Mouse (Mus musculus) kidney, embryonic 16.5 days (tissue): ENCODE measurements around the gene Tnk1. TPM values are rescaled to one million over a fixed set of nuclear protein-coding genes. Genes with fewer than 3 reads are reported as not detected.

Experiments used
- ATAC-seq: fragments of 200-750 bp; cut with Nextera tagmentation; 2 replicates; pipeline ENCODE4 v1.8.0; 2017; ENCODE audit warnings: moderate TSS enrichment; ENCODE audit not compliant: low FRiP score, low TSS enrichment
- H3K27ac ChIP-seq: fragments of 300-500 bp; sonication (generic); 2 replicates; pipeline ENCODE4 v1.5.1; 2014; ENCODE audit warnings: low read length
- H3K27me3 ChIP-seq: fragments of 300-500 bp; sonication (generic); 2 replicates; pipeline ENCODE4 v1.6.1; 2014; ENCODE audit warnings: low read length, control low read depth, mixed read lengths; ENCODE audit not compliant: insufficient read depth
- H3K36me3 ChIP-seq: fragments of 300-500 bp; sonication (generic); 2 replicates; pipeline ENCODE4 v1.6.1; 2014; ENCODE audit warnings: low read length, control low read depth, mixed read lengths; ENCODE audit not compliant: insufficient read depth
- H3K4me1 ChIP-seq: fragments of 300-500 bp; sonication (generic); 2 replicates; pipeline ENCODE4 v1.6.1; 2014; ENCODE audit warnings: low read length, control low read depth, mixed read lengths; ENCODE audit not compliant: insufficient read depth
- H3K4me2 ChIP-seq: fragments of 300-500 bp; sonication (generic); replicated peaks from 2 replicates; pipeline ENCODE4 v1.6.1; 2014; ENCODE audit warnings: low read depth, low read length
- H3K4me3 ChIP-seq: fragments of 300-500 bp; sonication (generic); 2 replicates; pipeline ENCODE4 v1.5.1; 2014; ENCODE audit warnings: mild to moderate bottlenecking, low read length
- H3K9ac ChIP-seq: fragments of 300-500 bp; sonication (generic); replicated peaks from 2 replicates; pipeline ENCODE4 v1.6.1; 2014; ENCODE audit warnings: low read length
- H3K9me3 ChIP-seq: fragments of 300-500 bp; sonication (generic); 2 replicates; pipeline ENCODE4 v1.6.1; 2016; ENCODE audit warnings: low read length, control low read depth
- WGBS: fragments of 180-500 bp; shearing (Covaris S2); extraction: QIAGEN DNeasy Blood & Tissue Kit; methylation state at CpG from one replicate; pipeline ENCODE4 v1.1.7; 2014; 5-methylcytosine and 5-hydroxymethylcytosine counted together
- polyA plus RNA-seq: library from polyadenylated mRNA; unstranded; fragments of >200 nt; fragmentation: Nextera tagmentation; extraction: Ambion mirVana; gene quantifications from 2 replicates; pipeline ENCODE4 v1.2.1, GENCODE M21; 2015

The Tnk1 gene
- polyA plus RNA-seq, 1 experiment from 2014 or later = 7.0 TPM

DNA sequence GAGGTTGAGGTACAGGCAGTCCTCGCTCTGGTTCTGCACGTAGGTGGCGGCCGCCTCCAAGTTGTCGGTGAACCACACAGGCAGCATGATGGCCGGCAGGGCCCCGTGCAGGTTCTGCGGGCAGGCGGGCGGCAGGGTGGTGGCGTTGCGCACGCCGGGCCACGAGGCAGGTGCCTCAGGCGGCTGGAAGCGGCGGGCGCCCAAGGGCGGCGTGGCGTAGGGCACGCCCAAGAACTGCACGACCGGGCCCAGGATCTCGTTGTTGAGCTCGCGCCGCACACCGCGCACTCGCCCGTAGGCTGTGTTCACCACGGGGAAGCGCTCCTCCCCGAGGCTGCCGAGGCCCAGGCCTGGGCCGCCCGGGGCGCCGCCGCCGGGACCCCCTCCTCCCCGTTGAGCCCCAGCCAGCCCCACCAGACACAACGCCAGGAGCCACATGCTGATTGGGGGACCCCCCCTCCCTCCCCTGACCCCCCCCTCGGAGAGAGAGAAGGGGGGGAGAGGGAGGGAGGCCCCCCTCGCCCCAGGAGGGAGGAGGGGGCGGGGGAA lies 24.5 kb downstream of the Tnk1 start:
- Histone ChIP-seq H3K36me3 (0 out of 2 replicates have a peak, but pooled peaks cover 12% of the 10 kb centered on the region), H3K4me3 (peak overlapping the region; percentile 47), H3K4me2 (peak overlapping the region; percentile 98), H3K27ac (0 out of 2 replicates have a peak overlapping the region, but pooled peaks have one; percentile 38), H3K27me3 (no peaks in the 10 kb centered on the region; the same call in 1 of the 2 replicates), H3K4me1 (peaks cover 44% of the 10 kb centered on the region), H3K9me3 (no peaks in the 10 kb centered on the region), H3K9ac (peak overlapping the region; percentile 81)
- no peak for ATAC-seq
- 5% methylated on average over 38 of the region's 48 CpGs for WGBS

DNA sequence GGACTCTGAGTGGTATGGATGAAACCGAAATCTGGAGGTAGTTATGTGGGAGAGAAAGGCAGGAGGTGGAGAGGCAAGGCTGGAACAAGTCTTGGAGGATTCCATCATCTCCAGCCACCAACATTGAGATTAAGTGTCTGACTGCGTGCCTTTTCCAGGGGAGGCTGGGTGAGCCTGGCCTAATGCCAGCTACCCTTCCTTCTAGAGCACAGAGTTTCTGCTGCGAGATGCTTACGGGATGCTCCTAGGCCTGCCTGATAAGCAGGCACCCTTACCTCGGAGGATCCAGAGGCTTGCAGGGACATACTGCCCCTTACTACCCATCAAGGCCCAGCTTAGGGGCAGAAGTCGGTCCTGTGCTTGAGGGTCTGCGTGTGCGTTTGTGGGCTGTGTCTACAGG lies 25.0 kb downstream of the Tnk1 start:
- H3K36me3 ChIP-seq = 0 out of 2 replicates have a peak, but pooled peaks cover 12% of the 10 kb centered on the region
- H3K27me3 ChIP-seq = no peaks in the 10 kb centered on the region; the same call in 1 of the 2 replicates
- H3K4me1 ChIP-seq = peaks cover 43% of the 10 kb centered on the region
- no peak for ATAC-seq
- H3K4me2 ChIP-seq = peak overlapping the region; percentile 98
- H3K9ac ChIP-seq = peak overlapping the region; percentile 81
- no peaks in the 10 kb centered on the region for H3K9me3 ChIP-seq
- WGBS = 53% methylated on average over 8 of the region's 8 CpGs
- peak overlapping the region; percentile 47 for H3K4me3 ChIP-seq
- H3K27ac ChIP-seq = 0 out of 2 replicates have a peak overlapping the region, but pooled peaks have one; percentile 38

DNA sequence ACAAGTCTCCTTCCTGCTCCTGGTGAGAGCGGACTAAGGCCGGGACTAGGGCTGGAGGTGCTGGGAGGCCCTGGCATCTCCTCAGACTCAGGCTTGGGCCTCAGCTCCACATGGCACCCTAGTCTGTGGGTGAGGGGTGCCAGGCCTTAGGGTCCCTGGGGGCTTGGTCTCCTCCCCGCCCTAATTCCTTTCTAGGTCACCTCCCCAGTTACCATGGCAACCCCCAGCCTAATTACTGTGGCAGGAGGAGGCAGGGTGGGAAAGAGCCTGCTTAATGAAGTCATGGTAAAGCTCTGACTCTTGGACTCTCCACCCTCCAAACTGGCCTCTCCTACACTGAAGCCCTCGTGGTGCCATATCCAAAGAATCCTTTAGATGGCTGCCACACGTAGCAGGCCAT lies 29.7 kb downstream of the Tnk1 start:
- no peaks in the 10 kb centered on the region; the same call in 1 of the 2 replicates for H3K27me3 ChIP-seq
- 61% methylated on average over 5 of the region's 5 CpGs for WGBS
- peaks cover 41% of the 10 kb centered on the region for H3K36me3 ChIP-seq
- no peak overlapping the region for H3K4me2 ChIP-seq
- no peak for ATAC-seq
- H3K9ac ChIP-seq = no peak overlapping the region
- no peak overlapping the region for H3K4me3 ChIP-seq
- peaks cover 14% of the 10 kb centered on the region for H3K4me1 ChIP-seq
- H3K9me3 ChIP-seq = no peaks in the 10 kb centered on the region
- H3K27ac ChIP-seq = no peak overlapping the region

DNA sequence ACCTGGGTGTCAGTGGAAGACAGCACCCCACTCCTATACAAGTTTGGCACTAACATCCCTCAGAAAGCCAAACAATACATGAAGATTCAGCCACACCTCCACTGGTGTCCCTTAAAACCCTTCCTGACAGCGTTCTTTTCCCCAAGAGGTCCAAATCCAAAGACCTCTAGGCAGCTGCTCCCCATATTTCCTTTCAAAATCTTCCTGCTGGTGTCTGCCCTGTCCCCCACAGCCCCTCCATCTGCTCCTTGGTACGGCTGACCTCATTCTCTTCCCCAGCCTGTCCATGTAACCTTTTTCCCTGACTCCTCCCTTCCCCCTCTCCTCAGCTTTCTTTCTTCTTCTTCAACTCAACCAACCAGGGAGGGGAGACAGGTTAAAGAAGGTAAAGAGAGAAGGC lies 35.1 kb downstream of the Tnk1 start:
- Histone ChIP-seq H3K9me3 (no peaks in the 10 kb centered on the region), H3K27me3 (no peaks in the 10 kb centered on the region), H3K4me2 (no peak overlapping the region), H3K9ac (no peak overlapping the region), H3K27ac (no peak overlapping the region), H3K36me3 (peaks cover 29% of the 10 kb centered on the region), H3K4me1 (no peaks in the 10 kb centered on the region), H3K4me3 (no peak overlapping the region)
- 48% methylated on average over 2 of the region's 2 CpGs for WGBS
- no peak for ATAC-seq

DNA sequence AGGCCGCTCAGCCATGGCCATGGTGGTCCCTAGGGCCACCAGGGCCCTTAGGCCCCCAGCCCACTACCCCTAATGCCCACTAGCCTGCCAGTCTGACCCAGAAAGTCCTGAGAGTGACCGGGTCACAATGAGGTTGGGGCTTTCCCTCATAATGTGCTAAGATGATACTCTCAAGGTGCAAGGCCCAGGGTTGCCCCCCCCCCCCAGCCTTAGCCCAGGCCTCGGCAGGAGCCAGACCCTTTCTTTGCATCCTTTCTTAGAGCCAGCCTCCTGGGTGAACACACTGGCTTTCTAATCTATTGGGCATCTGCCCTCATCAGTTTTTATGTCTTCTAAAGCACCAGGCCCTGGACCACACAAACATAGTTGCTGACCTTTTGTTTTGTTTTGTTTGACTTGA lies 36.5 kb downstream of the Tnk1 start, which contains the start of gene Spem1:
Gene Spem1, minus strand, starts transcription at position 101 of the 400 bp plus-strand sequence.
- ATAC-seq = no peak
- Histone ChIP-seq H3K9me3 (peaks cover 9% of the 10 kb centered on the region; the same call in 1 of the 2 replicates), H3K4me1 (no peaks in the 10 kb centered on the region), H3K4me3 (no peak within 1 kb of the TSS), H3K36me3 (peaks cover 16% of the 10 kb centered on the region), H3K27me3 (no peaks in the 10 kb centered on the region), H3K4me2 (no peak within 1 kb of the TSS), H3K27ac (no peak within 1 kb of the TSS), H3K9ac (no peak within 1 kb of the TSS)
- 81% methylated on average over 3 of the region's 3 CpGs for WGBS

DNA sequence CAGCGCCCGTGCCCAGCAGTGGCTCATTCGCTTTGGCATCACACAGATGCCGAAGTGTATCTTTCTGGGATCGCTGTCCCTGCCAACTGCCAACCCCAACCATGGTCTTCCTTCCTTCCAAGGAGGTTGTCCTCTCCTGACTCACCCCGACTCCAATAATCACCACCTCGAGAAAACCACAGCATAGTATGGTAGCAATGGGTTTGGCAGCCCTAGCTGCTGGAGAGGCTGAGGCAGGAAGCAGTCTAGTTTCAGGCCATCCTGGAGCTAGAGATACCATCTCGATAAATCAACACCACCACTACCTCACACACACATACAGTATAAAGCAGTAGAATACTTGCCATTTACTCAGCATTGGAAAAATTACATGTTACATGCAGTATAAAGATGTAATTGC lies 39.7 kb downstream of the Tnk1 start:
- no peaks in the 10 kb centered on the region for H3K36me3 ChIP-seq
- H3K27me3 ChIP-seq = no peaks in the 10 kb centered on the region
- no peak overlapping the region for H3K4me3 ChIP-seq
- peaks cover 11% of the 10 kb centered on the region; the same call in 1 of the 2 replicates for H3K9me3 ChIP-seq
- no peak for ATAC-seq
- no peak overlapping the region for H3K27ac ChIP-seq
- 94% methylated on average over 8 of the region's 8 CpGs for WGBS
- H3K4me1 ChIP-seq = no peaks in the 10 kb centered on the region
- H3K4me2 ChIP-seq = no peak overlapping the region
- no peak overlapping the region for H3K9ac ChIP-seq

DNA sequence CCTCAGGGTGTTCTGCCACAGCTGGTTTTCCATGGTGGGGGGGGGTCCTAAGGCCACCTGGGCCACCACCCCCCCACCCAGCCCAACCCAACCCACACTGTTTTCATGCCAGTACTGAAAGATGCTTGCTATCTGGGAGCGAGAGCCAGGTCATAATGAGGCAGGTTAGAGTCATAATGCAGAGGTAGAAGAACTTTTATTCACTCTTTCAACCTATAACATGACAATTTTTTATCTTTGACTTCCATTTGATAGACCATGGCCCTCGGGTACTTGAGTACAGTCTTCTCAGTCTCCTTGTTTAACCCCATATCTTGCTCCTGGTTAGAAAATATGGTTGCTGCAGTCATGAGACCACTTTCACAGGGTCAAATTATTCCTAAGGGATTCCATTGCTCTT lies 40.2 kb downstream of the Tnk1 start, which contains the start of gene Spem2:
Gene Spem2, minus strand, starts transcription at position 101 of the 400 bp plus-strand sequence.
- peaks cover 11% of the 10 kb centered on the region; the same call in 1 of the 2 replicates for H3K9me3 ChIP-seq
- H3K4me2 ChIP-seq = no peak within 1 kb of the TSS
- no peaks in the 10 kb centered on the region for H3K4me1 ChIP-seq
- ATAC-seq = no peak
- no peaks in the 10 kb centered on the region for H3K36me3 ChIP-seq
- no peak within 1 kb of the TSS for H3K9ac ChIP-seq
- H3K27ac ChIP-seq = no peak within 1 kb of the TSS
- no peak within 1 kb of the TSS for H3K4me3 ChIP-seq
- no peaks in the 10 kb centered on the region for H3K27me3 ChIP-seq
- WGBS = 72% methylated on average over 2 of the region's 2 CpGs

DNA sequence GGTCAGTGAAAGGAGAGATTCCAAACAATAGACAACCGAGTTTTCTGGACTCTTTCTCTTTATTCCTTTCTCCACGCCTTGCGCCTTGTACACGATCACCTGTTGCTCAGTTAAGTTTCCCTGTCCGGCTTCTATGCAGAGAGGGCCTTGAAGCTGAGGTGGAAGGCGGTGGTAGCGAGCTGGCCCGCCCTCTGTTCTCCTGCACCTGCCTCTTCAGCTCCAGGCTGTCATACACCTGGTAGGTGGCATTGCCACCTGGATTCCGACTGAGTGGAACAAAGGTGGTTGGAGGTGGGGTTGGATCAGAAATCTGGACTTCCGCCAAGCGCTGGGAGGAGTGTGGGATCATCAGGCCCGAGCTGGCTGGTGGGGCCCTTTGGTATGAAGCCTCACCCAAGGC lies 42.0 kb downstream of the Tnk1 start:
- Histone ChIP-seq H3K27ac (no peak overlapping the region), H3K27me3 (no peaks in the 10 kb centered on the region), H3K4me3 (no peak overlapping the region), H3K9me3 (peaks cover 11% of the 10 kb centered on the region; the same call in 1 of the 2 replicates), H3K36me3 (no peaks in the 10 kb centered on the region), H3K4me1 (no peaks in the 10 kb centered on the region), H3K9ac (no peak overlapping the region), H3K4me2 (no peak overlapping the region)
- 91% methylated on average over 12 of the region's 12 CpGs for WGBS
- no peak for ATAC-seq

DNA sequence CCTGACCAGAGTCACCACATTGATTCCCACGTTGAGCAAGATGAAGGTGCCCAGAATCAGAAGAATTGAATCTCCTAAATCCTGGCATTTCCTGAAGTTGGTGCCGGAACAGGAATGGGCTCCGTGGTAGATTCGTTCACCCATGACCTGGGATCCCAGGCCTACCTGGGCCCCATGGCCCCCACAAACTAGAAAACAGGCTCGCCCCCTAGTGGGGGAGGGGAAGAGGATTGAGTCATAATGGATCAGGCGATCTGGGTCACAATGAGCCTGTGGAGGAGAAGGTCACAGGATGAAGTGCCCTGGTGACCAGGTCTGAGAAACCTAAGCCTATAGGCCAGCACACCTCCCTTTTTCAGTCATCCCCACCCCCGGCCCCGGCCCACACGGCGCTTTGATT lies 43.4 kb downstream of the Tnk1 start, which contains the start of gene Gm39566:
Gene Gm39566, minus strand, starts transcription at position 144 of the 400 bp plus-strand sequence.
- Histone ChIP-seq H3K36me3 (no peaks in the 10 kb centered on the region), H3K4me2 (no peak within 1 kb of the TSS), H3K27ac (no peak within 1 kb of the TSS), H3K4me1 (no peaks in the 10 kb centered on the region), H3K27me3 (no peaks in the 10 kb centered on the region), H3K9ac (0 out of 2 replicates have a peak within 1 kb of the TSS, but pooled peaks have one; percentile 22), H3K4me3 (no peak within 1 kb of the TSS), H3K9me3 (peaks cover 11% of the 10 kb centered on the region; the same call in 1 of the 2 replicates)
- no peak for ATAC-seq
- 50% methylated on average over 10 of the region's 10 CpGs for WGBS

DNA sequence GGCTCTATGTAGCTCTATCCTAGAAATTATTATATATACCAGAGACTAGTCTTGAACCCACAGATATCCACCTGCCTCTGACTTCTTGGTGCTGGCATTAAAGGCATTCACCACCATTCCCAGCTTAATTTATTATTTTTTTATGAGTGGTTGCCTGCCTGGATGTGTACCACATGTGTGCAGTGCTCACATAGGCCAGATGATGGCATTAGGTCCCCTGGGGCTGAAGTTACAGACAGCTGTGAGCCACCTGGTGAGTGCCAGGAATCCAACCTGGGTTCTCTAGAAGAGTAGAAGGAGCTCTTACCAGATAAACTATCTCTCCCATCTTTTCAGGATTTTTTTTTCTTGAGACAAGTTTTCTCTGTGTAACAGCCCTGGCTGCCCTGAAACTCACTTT lies 48.2 kb downstream of the Tnk1 start:
- Histone ChIP-seq H3K27me3 (peaks cover 5% of the 10 kb centered on the region; the same call in 1 of the 2 replicates), H3K27ac (no peak overlapping the region), H3K4me2 (no peak overlapping the region), H3K4me3 (no peak overlapping the region), H3K9ac (no peak overlapping the region), H3K4me1 (no peaks in the 10 kb centered on the region), H3K36me3 (no peaks in the 10 kb centered on the region), H3K9me3 (no peaks in the 10 kb centered on the region)
- no peak for ATAC-seq
